Mouse (Mus musculus): ENCODE data around the gene Pter. TPM values are rescaled to one million over a fixed set of nuclear protein-coding genes. Genes with fewer than 3 reads are reported as not detected.

Gene Pter
- polyA plus RNA-seq, 1 experiment from 2014 or later = 38.8 TPM

DNA sequence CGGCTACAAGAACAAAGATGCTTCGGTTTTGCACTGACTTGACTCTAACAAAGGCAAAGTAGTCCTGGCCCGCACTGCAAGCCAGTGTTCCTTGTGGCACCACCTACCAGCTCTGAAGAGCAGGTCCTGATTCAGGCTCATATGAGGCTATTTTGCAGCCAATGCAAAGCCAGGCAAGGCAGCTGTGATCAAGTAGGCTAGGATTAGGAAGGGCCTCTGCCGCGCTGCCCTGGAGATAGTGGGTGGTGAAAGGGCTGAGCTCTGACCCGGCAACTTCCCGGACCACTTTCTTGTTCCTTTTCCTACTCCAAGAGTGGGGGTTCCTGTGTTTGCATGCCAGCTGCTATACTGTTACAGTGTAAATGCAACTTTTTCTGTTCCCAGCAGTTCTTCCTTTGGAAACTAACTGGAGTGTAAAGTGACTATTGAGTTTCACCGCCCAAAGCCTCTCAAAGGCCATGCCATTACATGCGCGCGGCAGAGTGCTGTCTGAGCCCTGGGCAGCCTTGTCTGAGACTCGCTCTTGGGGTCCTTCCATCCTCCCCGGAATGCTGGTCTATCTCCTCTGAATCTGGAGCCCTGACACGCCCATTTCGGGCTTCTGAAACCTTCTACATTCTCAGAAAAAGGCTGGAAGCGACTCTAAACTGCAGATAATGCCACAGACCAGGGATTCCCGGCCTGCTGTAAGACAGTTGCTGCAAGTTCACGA is 85.6 kb downstream of the Pter start:
- no peak overlapping the region for H3K27ac ChIP-seq (ENCODE audit: poor library complexity, severe bottlenecking)
- peak overlapping the region; percentile 67 for H3K4me3 ChIP-seq
- no peaks in the 10 kb centered on the region for H3K9me3 ChIP-seq (replicated peaks)
- H3K4me2 ChIP-seq = peak overlapping the region; percentile 100
- H3K27me3 ChIP-seq (replicated peaks) = peaks cover 31% of the 10 kb centered on the region
- ATAC-seq (ENCODE audit: insufficient number of reproducible peaks, low FRiP score) = peak; percentile 55; the same call in 1 of the 2 replicates
- peaks cover 24% of the 10 kb centered on the region for H3K4me1 ChIP-seq (replicated peaks)
- peak overlapping the region; percentile 73 for H3K9ac ChIP-seq
- no peaks in the 10 kb centered on the region for H3K36me3 ChIP-seq
- 9% methylated on average over 18 of the region's 18 CpGs for WGBS

DNA sequence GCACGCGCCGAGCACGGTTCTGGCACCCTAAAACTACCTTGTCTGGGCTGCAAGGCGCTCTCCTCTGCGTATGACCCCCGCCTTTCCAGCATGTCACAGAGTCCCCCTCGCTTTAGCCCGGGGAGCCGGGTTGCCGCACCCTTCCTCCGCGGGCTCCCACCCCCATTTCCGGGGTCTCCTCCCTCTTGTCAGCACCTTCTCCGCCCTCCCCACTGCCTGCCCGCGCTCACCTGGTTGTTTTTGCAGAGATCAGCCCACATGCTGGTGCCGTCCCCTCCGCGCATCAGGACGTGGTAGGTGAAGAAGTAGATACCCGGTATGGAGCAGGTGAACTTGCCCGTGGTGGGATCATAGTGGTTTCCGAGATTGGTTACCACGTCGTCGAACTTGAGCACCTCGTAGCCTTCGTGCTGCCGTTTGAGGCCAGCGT is 86.2 kb downstream of the Pter start:
- WGBS = 2% methylated on average over 31 of the region's 31 CpGs
- no peaks in the 10 kb centered on the region for H3K9me3 ChIP-seq (replicated peaks)
- no peaks in the 10 kb centered on the region for H3K36me3 ChIP-seq
- H3K4me2 ChIP-seq = peak overlapping the region; percentile 100
- no peak for ATAC-seq (ENCODE audit: insufficient number of reproducible peaks, low FRiP score)
- H3K27ac ChIP-seq (ENCODE audit: poor library complexity, severe bottlenecking) = no peak overlapping the region
- peak overlapping the region; percentile 67 for H3K4me3 ChIP-seq
- H3K4me1 ChIP-seq (replicated peaks) = peaks cover 24% of the 10 kb centered on the region
- H3K27me3 ChIP-seq (replicated peaks) = peaks cover 31% of the 10 kb centered on the region
- peak overlapping the region; percentile 73 for H3K9ac ChIP-seq

- 0% methylated on average over 71 of the region's 75 CpGs for WGBS
- H3K4me3 ChIP-seq = peak overlapping the region; percentile 67
- no peaks in the 10 kb centered on the region for H3K36me3 ChIP-seq
- peaks cover 24% of the 10 kb centered on the region for H3K4me1 ChIP-seq (replicated peaks)
- no peak overlapping the region for H3K27ac ChIP-seq (ENCODE audit: poor library complexity, severe bottlenecking)
- peak; percentile 61 for ATAC-seq (ENCODE audit: insufficient number of reproducible peaks, low FRiP score)
- peak overlapping the region; percentile 73 for H3K9ac ChIP-seq
- H3K9me3 ChIP-seq (replicated peaks) = no peaks in the 10 kb centered on the region
- H3K27me3 ChIP-seq (replicated peaks) = peaks cover 31% of the 10 kb centered on the region
- peak overlapping the region; percentile 100 for H3K4me2 ChIP-seq
Measured at GRCm38 (mm10) chr2:13010460-13011341, 86.9 kb downstream of the Pter start.

- peaks cover 31% of the 10 kb centered on the region for H3K27me3 ChIP-seq (replicated peaks)
- WGBS = under 1% methylated on average over 19 of the region's 19 CpGs
Measured at GRCm38 (mm10) chr2:13011472-13011871, 87.6 kb downstream of the Pter start, which contains the start of gene C1ql3. TSS of gene C1ql3 (minus strand) at chr2:13011806.

DNA sequence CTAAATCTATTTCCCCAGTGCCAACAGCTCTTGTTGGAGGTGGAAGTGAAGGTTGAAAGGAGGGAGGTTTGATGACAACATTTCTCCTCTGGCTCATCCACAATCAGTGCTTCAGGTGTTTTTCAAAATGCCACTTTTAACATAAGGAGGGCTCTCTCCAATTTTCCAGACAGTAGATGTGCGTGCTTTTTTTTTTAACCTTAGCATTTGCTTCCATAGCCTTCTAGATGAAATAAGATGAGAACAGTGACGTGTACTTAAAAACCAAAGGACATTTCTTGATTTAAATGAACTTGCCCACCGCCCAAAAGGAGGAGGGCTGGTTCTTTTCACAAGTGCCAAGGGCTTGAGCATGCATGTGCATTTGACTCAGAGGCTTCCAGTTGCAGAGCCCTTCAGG is 88.1 kb downstream of the Pter start:
- no peak overlapping the region for H3K4me3 ChIP-seq

More at GRCm38 (mm10) chr2:13011472-13011871, 87.6 kb downstream of the Pter start, which contains the start of gene C1ql3:
- ATAC-seq (ENCODE audit: insufficient number of reproducible peaks, low FRiP score) = no peak
- H3K9me3 ChIP-seq (replicated peaks) = no peaks in the 10 kb centered on the region
- H3K27ac ChIP-seq (ENCODE audit: poor library complexity, severe bottlenecking) = no peak within 1 kb of the TSS
- peak within 1 kb of the TSS; percentile 67 for H3K4me3 ChIP-seq
- H3K9ac ChIP-seq = peak within 1 kb of the TSS; percentile 73
- H3K4me1 ChIP-seq (replicated peaks) = peaks cover 24% of the 10 kb centered on the region
- H3K36me3 ChIP-seq = no peaks in the 10 kb centered on the region
- peak within 1 kb of the TSS; percentile 100 for H3K4me2 ChIP-seq

GRCm38 (mm10) chr2:13018382-13018781 is 94.5 kb downstream of the Pter start:
- Histone ChIP-seq H3K4me1 (replicated peaks) (no peaks in the 10 kb centered on the region), H3K9me3 (replicated peaks) (no peaks in the 10 kb centered on the region), H3K27ac (ENCODE audit: poor library complexity, severe bottlenecking) (no peak overlapping the region), H3K4me2 (no peak overlapping the region), H3K9ac (no peak overlapping the region), H3K4me3 (no peak overlapping the region), H3K27me3 (replicated peaks) (peaks cover 5% of the 10 kb centered on the region; the same call in 1 of the 2 replicates), H3K36me3 (no peaks in the 10 kb centered on the region)
- 40% methylated on average over 5 of the region's 5 CpGs for WGBS
- no peak for ATAC-seq (ENCODE audit: insufficient number of reproducible peaks, low FRiP score)

More for the DNA sequence above, 88.1 kb downstream of the Pter start:
- Histone ChIP-seq H3K9me3 (replicated peaks) (no peaks in the 10 kb centered on the region), H3K9ac (no peak overlapping the region), H3K27ac (ENCODE audit: poor library complexity, severe bottlenecking) (no peak overlapping the region), H3K4me2 (peak overlapping the region; percentile 100; the same call in 1 of the 2 replicates), H3K36me3 (no peaks in the 10 kb centered on the region), H3K27me3 (replicated peaks) (peaks cover 31% of the 10 kb centered on the region), H3K4me1 (replicated peaks) (peaks cover 24% of the 10 kb centered on the region)
- no peak for ATAC-seq (ENCODE audit: insufficient number of reproducible peaks, low FRiP score)
- whole genome bisulfite sequencing = 44% methylated on average over 3 of the region's 3 CpGs

- no peak overlapping the region for H3K4me3 ChIP-seq
- peaks cover under 1% of the 10 kb centered on the region; the same call in 1 of the 2 replicates for H3K27me3 ChIP-seq (replicated peaks)
- H3K9me3 ChIP-seq (replicated peaks) = no peaks in the 10 kb centered on the region
- no peaks in the 10 kb centered on the region for H3K36me3 ChIP-seq
- no peak for ATAC-seq (ENCODE audit: insufficient number of reproducible peaks, low FRiP score)
- no peak overlapping the region for H3K27ac ChIP-seq (ENCODE audit: poor library complexity, severe bottlenecking)
- no peak overlapping the region for H3K9ac ChIP-seq
- no peaks in the 10 kb centered on the region for H3K4me1 ChIP-seq (replicated peaks)
- 58% methylated on average over 1 of the region's 1 CpGs for WGBS
- no peak overlapping the region for H3K4me2 ChIP-seq
Measured at GRCm38 (mm10) chr2:13018861-13019260, 95.0 kb downstream of the Pter start.

- Histone ChIP-seq H3K4me3 (no peak overlapping the region), H3K9ac (no peak overlapping the region), H3K27me3 (replicated peaks) (no peaks in the 10 kb centered on the region), H3K4me1 (replicated peaks) (no peaks in the 10 kb centered on the region), H3K4me2 (no peak overlapping the region), H3K9me3 (replicated peaks) (no peaks in the 10 kb centered on the region), H3K36me3 (no peaks in the 10 kb centered on the region), H3K27ac (ENCODE audit: poor library complexity, severe bottlenecking) (no peak overlapping the region)
- ATAC-seq (ENCODE audit: insufficient number of reproducible peaks, low FRiP score) = no peak
- WGBS = 54% methylated on average over 3 of the region's 3 CpGs
Measured at GRCm38 (mm10) chr2:13038772-13039171, 114.9 kb downstream of the Pter start.

DNA sequence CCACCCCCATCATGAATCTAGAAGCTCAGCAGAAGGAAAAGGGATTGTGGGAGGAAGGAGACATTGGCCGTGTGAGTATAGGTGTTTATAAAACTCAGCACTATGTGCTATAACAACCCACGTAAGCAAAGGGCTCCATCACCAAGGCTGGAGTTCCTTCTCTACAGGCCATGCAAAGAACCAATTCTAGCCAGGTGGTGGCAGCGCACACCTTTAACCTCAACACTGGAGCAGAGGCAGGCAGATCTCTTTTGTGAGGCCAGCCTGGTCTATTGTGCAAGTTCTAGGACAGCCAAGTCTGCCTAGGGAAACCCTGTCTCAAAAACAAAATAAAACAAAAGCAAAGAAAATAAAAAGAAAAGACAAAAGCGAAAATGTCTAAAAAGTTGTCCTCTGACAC is 115.9 kb downstream of the Pter start:
- no peaks in the 10 kb centered on the region for H3K27me3 ChIP-seq (replicated peaks)
- H3K4me1 ChIP-seq (replicated peaks) = no peaks in the 10 kb centered on the region
- H3K36me3 ChIP-seq = no peaks in the 10 kb centered on the region
- no peak overlapping the region for H3K4me2 ChIP-seq
- H3K9me3 ChIP-seq (replicated peaks) = no peaks in the 10 kb centered on the region
- no peak overlapping the region for H3K27ac ChIP-seq (ENCODE audit: poor library complexity, severe bottlenecking)
- 85% methylated on average over 4 of the region's 4 CpGs for WGBS
- H3K9ac ChIP-seq = no peak overlapping the region
- no peak overlapping the region for H3K4me3 ChIP-seq
- ATAC-seq (ENCODE audit: insufficient number of reproducible peaks, low FRiP score) = no peak

GRCm38 (mm10) chr2:13044555-13044954 is 120.7 kb downstream of the Pter start:
- H3K4me2 ChIP-seq = no peak overlapping the region
- H3K27ac ChIP-seq (ENCODE audit: poor library complexity, severe bottlenecking) = no peak overlapping the region
- no peak; the same call in 1 of the 2 replicates for ATAC-seq (ENCODE audit: insufficient number of reproducible peaks, low FRiP score)
- no peak overlapping the region for H3K9ac ChIP-seq
- H3K36me3 ChIP-seq = no peaks in the 10 kb centered on the region
- H3K4me3 ChIP-seq = no peak overlapping the region
- no peaks in the 10 kb centered on the region for H3K27me3 ChIP-seq (replicated peaks)
- no peaks in the 10 kb centered on the region for H3K9me3 ChIP-seq (replicated peaks)
- H3K4me1 ChIP-seq (replicated peaks) = no peaks in the 10 kb centered on the region
- 76% methylated on average over 4 of the region's 4 CpGs for WGBS

- WGBS = 84% methylated on average over 6 of the region's 6 CpGs
- H3K4me1 ChIP-seq (replicated peaks) = no peaks in the 10 kb centered on the region
- H3K27me3 ChIP-seq (replicated peaks) = no peaks in the 10 kb centered on the region
- no peak for ATAC-seq (ENCODE audit: insufficient number of reproducible peaks, low FRiP score)
- H3K4me2 ChIP-seq = no peak overlapping the region
- H3K9me3 ChIP-seq (replicated peaks) = no peaks in the 10 kb centered on the region
- no peak overlapping the region for H3K27ac ChIP-seq (ENCODE audit: poor library complexity, severe bottlenecking)
- H3K36me3 ChIP-seq = no peaks in the 10 kb centered on the region
- H3K9ac ChIP-seq = no peak overlapping the region
- no peak overlapping the region for H3K4me3 ChIP-seq
Measured at GRCm38 (mm10) chr2:13048649-13049048, 124.8 kb downstream of the Pter start.

All from heart, embryonic 12.5 days (tissue).